Mouse (Mus musculus) heart, adult 2 months (tissue): Measurements from ENCODE around the gene Olfr608. TPM values are rescaled to one million over a fixed set of nuclear protein-coding genes. Genes with fewer than 3 reads are reported as not detected.

Experiments used
- polyA plus RNA-seq: library from polyadenylated mRNA; depleted of rRNA; stranded (reverse); fragments of >200 nt; gene quantifications from 2 replicates; pipeline ENCODE4 v1.2.3, GENCODE M21; 2012; rRNA removed
- total RNA-seq, 2 experiments: library from RNA; stranded (reverse); gene quantifications; 2 replicates each; pipeline ENCODE4 v1.2.3; 2021

Olfr608 gene
- total and polyA plus RNA-seq, 3 experiments, result not detected

Other genes starting within 250 kb of the Olfr608 start
- gene Usp17ld, start 217.4 kb upstream of the Olfr608 start, total RNA-seq, result not detected
- gene Usp17ld, start 217.4 kb upstream of the Olfr608 start, polyA plus RNA-seq, result not detected in 2 replicates
- gene Olfr596, start 164.2 kb upstream of the Olfr608 start, total RNA-seq, result not detected
- not detected in 2 replicates for gene Olfr596, start 164.2 kb upstream of the Olfr608 start, polyA plus RNA-seq
- gene Olfr597, start 153.6 kb upstream of the Olfr608 start, total RNA-seq, result not detected
- not detected in 2 replicates for gene Olfr597, start 153.6 kb upstream of the Olfr608 start, polyA plus RNA-seq
- gene Olfr598, start 146.3 kb upstream of the Olfr608 start, total RNA-seq, result not detected
- gene Olfr598, start 146.3 kb upstream of the Olfr608 start, polyA plus RNA-seq, result not detected in 2 replicates
- not detected for gene Olfr599, start 134.0 kb upstream of the Olfr608 start, total RNA-seq
- gene Olfr599, start 134.0 kb upstream of the Olfr608 start, polyA plus RNA-seq, result not detected in 2 replicates
- gene Olfr600, start 120.2 kb upstream of the Olfr608 start, total RNA-seq, result not detected
- not detected in 2 replicates for gene Olfr600, start 120.2 kb upstream of the Olfr608 start, polyA plus RNA-seq
- not detected for gene Olfr601, start 107.2 kb upstream of the Olfr608 start, total RNA-seq
- gene Olfr601, start 107.2 kb upstream of the Olfr608 start, polyA plus RNA-seq, result not detected in 2 replicates
- not detected for gene Olfr603, start 83.7 kb upstream of the Olfr608 start, total RNA-seq
- not detected in 2 replicates for gene Olfr603, start 83.7 kb upstream of the Olfr608 start, polyA plus RNA-seq
- gene Usp17lc, start 54.8 kb upstream of the Olfr608 start, total RNA-seq, result not detected
- not detected in 2 replicates for gene Usp17lc, start 54.8 kb upstream of the Olfr608 start, polyA plus RNA-seq
- gene Olfr605, start 24.4 kb upstream of the Olfr608 start, total RNA-seq, result not detected
- gene Olfr605, start 24.4 kb upstream of the Olfr608 start, polyA plus RNA-seq, result not detected in 2 replicates
- gene Olfr606, start 20.8 kb upstream of the Olfr608 start, total RNA-seq, result not detected
- not detected in 2 replicates for gene Olfr606, start 20.8 kb upstream of the Olfr608 start, polyA plus RNA-seq
- not detected for gene Olfr607, start 5.7 kb upstream of the Olfr608 start, total RNA-seq
- not detected in 2 replicates for gene Olfr607, start 5.7 kb upstream of the Olfr608 start, polyA plus RNA-seq
- not detected for gene Olfr609, start 28.2 kb downstream of the Olfr608 start, total RNA-seq
- gene Olfr609, start 28.2 kb downstream of the Olfr608 start, polyA plus RNA-seq, result not detected in 2 replicates
- not detected for gene Olfr610, start 42.2 kb downstream of the Olfr608 start, total RNA-seq
- gene Olfr610, start 42.2 kb downstream of the Olfr608 start, polyA plus RNA-seq, result not detected in 2 replicates
- not detected for gene Olfr611, start 51.0 kb downstream of the Olfr608 start, total RNA-seq
- gene Olfr611, start 51.0 kb downstream of the Olfr608 start, polyA plus RNA-seq, result not detected in 2 replicates
- gene Olfr612, start 72.8 kb downstream of the Olfr608 start, total RNA-seq, result not detected
- gene Olfr612, start 72.8 kb downstream of the Olfr608 start, polyA plus RNA-seq, result not detected in 2 replicates
- not detected for gene Olfr613, start 78.2 kb downstream of the Olfr608 start, total RNA-seq
- not detected in 2 replicates for gene Olfr613, start 78.2 kb downstream of the Olfr608 start, polyA plus RNA-seq
- gene Olfr615, start 86.2 kb downstream of the Olfr608 start, total RNA-seq, result not detected
- not detected in 2 replicates for gene Olfr615, start 86.2 kb downstream of the Olfr608 start, polyA plus RNA-seq
- gene Olfr616, start 99.3 kb downstream of the Olfr608 start, total RNA-seq, result not detected
- not detected in 2 replicates for gene Olfr616, start 99.3 kb downstream of the Olfr608 start, polyA plus RNA-seq
- gene Olfr617, start 103.2 kb downstream of the Olfr608 start, total RNA-seq, result not detected
- not detected in 2 replicates for gene Olfr617, start 103.2 kb downstream of the Olfr608 start, polyA plus RNA-seq
- gene Olfr618, start 120.2 kb downstream of the Olfr608 start, total RNA-seq, result not detected
- not detected in 2 replicates for gene Olfr618, start 120.2 kb downstream of the Olfr608 start, polyA plus RNA-seq
- gene Olfr619, start 130.7 kb downstream of the Olfr608 start, total RNA-seq, result not detected
- gene Olfr619, start 130.7 kb downstream of the Olfr608 start, polyA plus RNA-seq, result not detected in 2 replicates
- gene Olfr620, start 142.7 kb downstream of the Olfr608 start, total RNA-seq, result not detected
- gene Olfr620, start 142.7 kb downstream of the Olfr608 start, polyA plus RNA-seq, result not detected in 2 replicates
- not detected for gene Olfr622, start 172.8 kb downstream of the Olfr608 start, total RNA-seq
- gene Olfr622, start 172.8 kb downstream of the Olfr608 start, polyA plus RNA-seq, result not detected in 2 replicates
- gene Olfr623, start 193.8 kb downstream of the Olfr608 start, total RNA-seq, result not detected
- not detected in 2 replicates for gene Olfr623, start 193.8 kb downstream of the Olfr608 start, polyA plus RNA-seq
- gene Olfr624, start 201.3 kb downstream of the Olfr608 start, total RNA-seq, result not detected
- 0.03 TPM in 1 of 2 replicates, not detected in the other for gene Olfr624, start 201.3 kb downstream of the Olfr608 start, polyA plus RNA-seq
- gene Olfr625-ps1, start 212.8 kb downstream of the Olfr608 start, total RNA-seq, result not detected
- gene Olfr625-ps1, start 212.8 kb downstream of the Olfr608 start, polyA plus RNA-seq, result not detected in 2 replicates
- gene Olfr243, start 244.8 kb downstream of the Olfr608 start, total RNA-seq, result not detected
- gene Olfr243, start 244.8 kb downstream of the Olfr608 start, polyA plus RNA-seq, result not detected in 2 replicates